Mouse (Mus musculus) central nervous system, embryonic 18 days (tissue): ENCODE data around the gene Dand5. TPM values are rescaled to one million over a fixed set of nuclear protein-coding genes. Genes with fewer than 3 reads are reported as not detected.

ENCODE experiments used
- polyA plus RNA-seq: library from polyadenylated mRNA; depleted of rRNA; stranded (reverse); fragments of >200 nt; gene quantifications from 2 replicates; pipeline ENCODE4 v1.2.3, GENCODE M21; 2012; rRNA removed

Gene Dand5
- polyA plus RNA-seq = 9.1 and 10.1 TPM in 2 replicates

GRCm38 (mm10) chr8:84822723-84823122 lies at the start of gene Dand5:
Gene Dand5 (minus strand): TSS chr8:84822823.

GRCm38 (mm10) chr8:84871376-84872308 lies 49.0 kb upstream of the Dand5 start, which contains the start of gene Syce2:
Gene Syce2 (plus strand): TSS chr8:84872111.

GRCm38 (mm10) chr8:84856864-84857441 lies 34.3 kb upstream of the Dand5 start, which contains the start of gene Farsa:
Gene Farsa (plus strand): TSS chr8:84856989.

GRCm38 (mm10) chr8:84846722-84847572 lies 24.3 kb upstream of the Dand5 start, which contains the start of gene Calr:
Gene Calr (minus strand): TSS chr8:84846934.

GRCm38 (mm10) chr8:84840248-84840999 lies 17.8 kb upstream of the Dand5 start, which contains the start of gene Rad23a:
Gene Rad23a (minus strand): TSS chr8:84840665.

GRCm38 (mm10) chr8:84831490-84831889 lies 8.9 kb upstream of the Dand5 start, which contains the start of gene Gadd45gip1:
Gene Gadd45gip1 (plus strand): TSS chr8:84831522.

GRCm38 (mm10) chr8:84799999-84800831 lies 22.4 kb downstream of the Dand5 start, which contains the start of gene Nfix:
Gene Nfix (minus strand): TSS chr8:84800344.

Other genes starting within 250 kb of the Dand5 start
- gene Ier2, start 160.0 kb downstream of the Dand5 start, polyA plus RNA-seq = 4.8 and 5.3 TPM in 2 replicates
- 140 and 147 TPM in 2 replicates for gene Trmt1, start 136.5 kb downstream of the Dand5 start, polyA plus RNA-seq
- 54.4 and 58.8 TPM in 2 replicates for gene Nacc1, start 135.0 kb downstream of the Dand5 start, polyA plus RNA-seq
- 3.0 and 3.1 TPM in 2 replicates for gene Lyl1, start 121.4 kb downstream of the Dand5 start, polyA plus RNA-seq
- 0.32 and 0.47 TPM in 2 replicates for gene G430095P16Rik, start 99.8 kb downstream of the Dand5 start, polyA plus RNA-seq
- gene Nfix, start 22.5 kb downstream of the Dand5 start, polyA plus RNA-seq = 45.9 and 59.1 TPM in 2 replicates
- gene Gadd45gip1, start 8.7 kb upstream of the Dand5 start, polyA plus RNA-seq = 30.8 and 35.2 TPM in 2 replicates
- gene Rad23a, start 17.8 kb upstream of the Dand5 start, polyA plus RNA-seq = 52.2 and 59.0 TPM in 2 replicates
- gene Calr, start 24.1 kb upstream of the Dand5 start, polyA plus RNA-seq = 521 and 537 TPM in 2 replicates
- gene Farsa, start 34.2 kb upstream of the Dand5 start, polyA plus RNA-seq = 116 and 119 TPM in 2 replicates
- 31.6 and 36.2 TPM in 2 replicates for gene Syce2, start 49.3 kb upstream of the Dand5 start, polyA plus RNA-seq
- 50.4 and 56.7 TPM in 2 replicates for gene Gcdh, start 71.1 kb upstream of the Dand5 start, polyA plus RNA-seq
- 0.32 and 0.45 TPM in 2 replicates for gene Klf1, start 79.1 kb upstream of the Dand5 start, polyA plus RNA-seq
- gene Dnase2a, start 85.7 kb upstream of the Dand5 start, polyA plus RNA-seq = 3.3 TPM in 2 replicates
- 122 and 141 TPM in 2 replicates for gene Mast1, start 114.5 kb upstream of the Dand5 start, polyA plus RNA-seq
- 8.7 and 10.8 TPM in 2 replicates for gene Rtbdn, start 124.2 kb upstream of the Dand5 start, polyA plus RNA-seq
- 0.75 TPM in 1 of 2 replicates, not detected in the other for gene Gm49661, start 146.6 kb upstream of the Dand5 start, polyA plus RNA-seq
- 668 and 713 TPM in 2 replicates for gene Prdx2, start 146.8 kb upstream of the Dand5 start, polyA plus RNA-seq
- gene Rnaseh2a, start 146.9 kb upstream of the Dand5 start, polyA plus RNA-seq = 41.1 and 47.4 TPM in 2 replicates
- gene Junb, start 155.9 kb upstream of the Dand5 start, polyA plus RNA-seq = 7.0 and 11.0 TPM in 2 replicates
- gene Hook2, start 167.8 kb upstream of the Dand5 start, polyA plus RNA-seq = 42.6 and 48.9 TPM in 2 replicates
- gene Best2, start 191.7 kb upstream of the Dand5 start, polyA plus RNA-seq = 0.05 TPM in 2 replicates
- gene Asna1, start 202.5 kb upstream of the Dand5 start, polyA plus RNA-seq = 218 and 220 TPM in 2 replicates
- gene Trir, start 204.0 kb upstream of the Dand5 start, polyA plus RNA-seq = 203 and 208 TPM in 2 replicates
- 131 and 148 TPM in 2 replicates for gene Tnpo2, start 214.1 kb upstream of the Dand5 start, polyA plus RNA-seq
- gene Fbxw9, start 237.2 kb upstream of the Dand5 start, polyA plus RNA-seq = 101 and 106 TPM in 2 replicates
- gene Gm5741, start 245.2 kb upstream of the Dand5 start, polyA plus RNA-seq = 0.66 and 0.82 TPM in 2 replicates
- 79.2 and 83.7 TPM in 2 replicates for gene Dhps, start 248.9 kb upstream of the Dand5 start, polyA plus RNA-seq